Mouse (Mus musculus): ENCODE data around the gene Ager.

- no peak for TF ChIP-seq GATA2 (IDR thresholded peaks at IDR 0.05; ENCODE audit: borderline replicate concordance, low read depth, low read length)
- no peak for TF ChIP-seq CTCF (IDR thresholded peaks at IDR 0.05; ENCODE audit: low read depth, low read length)
- TF ChIP-seq TAL1 (conservative IDR thresholded peaks at IDR 0.05; ENCODE audit: low read depth, low read length): no peak
Observed at GRCm38 (mm10) chr17:34559895-34560294, 37.8 kb upstream of the Ager start.
